Mouse (Mus musculus) erythroblast, embryonic 14.5 days (primary cell): Measurements from ENCODE around the gene Aoc3.
"Not testable (repeated sequence)": the region's sequence is repeated elsewhere in the genome, so short reads cannot be mapped to it uniquely, and the experiment has no call there.

Source experiments
- GATA1 ChIP-seq: IDR thresholded peaks from 2 replicates; pipeline ENCODE4 v1.6.1; 2012; ENCODE audit warnings: low read length, inconsistent platforms, mixed read lengths
- TAL1 ChIP-seq: IDR thresholded peaks from 3 replicates; pipeline ENCODE4 v1.6.1; 2012; ENCODE audit warnings: low read length, inconsistent platforms, mixed read lengths

DNA sequence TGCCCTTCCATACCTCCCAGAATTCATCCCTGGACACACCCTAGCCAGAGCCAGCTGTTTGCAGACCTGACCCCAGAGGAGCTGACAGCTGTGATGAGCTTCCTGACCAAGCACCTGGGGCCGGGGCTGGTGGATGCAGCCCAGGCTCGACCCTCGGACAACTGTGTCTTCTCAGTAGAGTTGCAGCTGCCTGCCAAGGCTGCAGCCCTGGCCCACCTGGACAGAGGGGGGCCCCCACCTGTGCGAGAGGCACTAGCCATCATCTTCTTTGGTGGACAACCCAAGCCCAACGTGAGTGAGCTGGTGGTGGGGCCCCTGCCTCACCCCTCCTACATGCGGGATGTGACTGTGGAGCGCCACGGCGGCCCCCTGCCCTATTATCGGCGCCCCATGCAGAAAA lies 5.2 kb upstream of the Aoc3 start:
- not testable (repeated sequence) for TF ChIP-seq GATA1, TAL1
